Mouse (Mus musculus) layer of hippocampus, adult 9-10 months (tissue): ENCODE data around the gene Tbc1d1.

Experiments
- DNase-seq: peaks from one replicate; pipeline ENCODE4 v3.0.0; 2022; ENCODE audit warnings: low spot score

Gene Tbc1d1

GRCm38 (mm10) chr5:64386996-64387395 is 230.9 kb downstream of the Tbc1d1 start:
- no peak for DNase-seq

DNA sequence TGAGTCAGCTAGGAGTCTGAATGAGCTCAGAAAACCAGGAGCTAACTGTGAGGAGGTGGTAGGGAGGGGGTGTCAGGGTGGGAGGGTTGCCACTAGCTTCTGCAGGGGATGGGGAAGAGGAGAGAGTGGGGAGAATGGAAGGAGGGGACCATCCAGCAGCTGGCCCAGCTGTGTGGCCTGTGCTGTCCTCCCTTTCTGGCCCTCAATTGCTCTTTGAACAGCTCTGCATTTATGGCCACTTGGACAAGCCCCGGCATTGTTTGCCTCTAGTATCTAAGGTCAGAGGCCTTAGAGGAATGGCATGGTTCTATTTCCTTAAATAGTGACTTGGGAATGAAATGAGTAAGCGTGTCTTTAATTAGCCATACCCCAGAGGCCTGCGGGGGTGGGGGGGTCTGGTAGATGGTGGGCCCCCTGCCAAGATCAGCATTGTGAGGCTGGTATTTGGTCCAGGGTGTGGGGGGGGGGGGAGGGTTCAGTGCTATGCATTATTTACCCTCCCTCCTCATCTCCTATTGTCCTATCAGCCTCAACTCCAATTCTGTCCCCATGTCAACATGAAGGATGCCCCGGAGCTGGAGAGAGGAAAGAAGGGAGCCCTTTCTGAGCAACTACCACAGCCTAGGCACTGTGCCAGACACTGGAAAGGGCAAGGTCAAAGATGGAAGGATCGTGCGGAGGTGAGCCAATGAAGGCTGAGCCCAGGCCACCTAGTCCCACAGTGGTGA is 233.3 kb downstream of the Tbc1d1 start:
- DNase-seq, result no peak

DNA sequence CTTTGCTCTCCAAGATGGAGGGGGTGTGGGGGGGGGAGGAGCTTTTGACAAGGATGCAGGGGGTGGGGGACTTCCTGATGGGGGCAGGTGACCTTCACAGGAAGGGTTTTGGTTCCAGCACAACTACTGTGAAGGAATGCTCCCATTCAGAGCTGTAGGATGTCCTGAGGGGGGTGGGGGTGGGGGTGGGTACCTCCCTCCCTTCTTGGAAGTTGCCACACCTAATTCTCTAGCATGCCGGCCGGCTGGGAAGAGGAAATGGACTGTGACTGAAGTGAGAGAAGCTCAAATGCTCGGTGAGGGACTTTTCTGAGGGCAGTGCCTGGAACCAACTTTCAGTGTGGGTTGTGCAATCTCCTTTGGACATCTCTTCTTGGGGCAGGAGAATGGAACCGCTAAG is 235.2 kb downstream of the Tbc1d1 start:
- no peak for DNase-seq

DNA sequence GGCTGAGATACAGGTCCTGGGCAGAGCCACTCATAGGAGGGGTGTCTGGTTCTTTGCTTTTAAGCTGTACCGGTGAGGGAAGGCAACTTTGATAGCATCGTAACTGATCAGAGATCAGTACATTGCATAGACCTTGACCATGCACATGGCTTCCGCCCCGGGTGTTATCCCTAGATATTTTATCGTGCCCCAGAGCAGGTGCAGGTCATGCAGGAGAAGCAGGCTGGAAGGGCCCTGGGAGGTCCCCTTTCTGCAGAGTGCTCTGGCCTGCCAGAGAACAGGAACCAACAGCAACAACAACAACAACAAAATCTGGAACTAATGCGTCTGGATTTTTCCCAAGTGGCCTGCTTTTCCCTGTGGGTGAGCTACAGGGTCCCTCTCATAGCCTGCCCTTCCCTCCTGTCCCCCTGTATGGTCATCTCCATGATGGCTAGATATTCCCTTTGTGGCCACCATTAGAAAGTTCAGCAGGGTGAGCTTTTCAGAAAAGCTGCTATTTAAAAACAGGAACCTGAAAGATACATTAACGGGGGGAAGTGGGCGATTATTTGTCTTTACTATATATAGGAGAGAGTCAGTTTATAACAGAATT is 236.4 kb downstream of the Tbc1d1 start:
- DNase-seq, result no peak

- DNase-seq, result no peak
Measured at GRCm38 (mm10) chr5:64393530-64393929, 237.4 kb downstream of the Tbc1d1 start.

DNA sequence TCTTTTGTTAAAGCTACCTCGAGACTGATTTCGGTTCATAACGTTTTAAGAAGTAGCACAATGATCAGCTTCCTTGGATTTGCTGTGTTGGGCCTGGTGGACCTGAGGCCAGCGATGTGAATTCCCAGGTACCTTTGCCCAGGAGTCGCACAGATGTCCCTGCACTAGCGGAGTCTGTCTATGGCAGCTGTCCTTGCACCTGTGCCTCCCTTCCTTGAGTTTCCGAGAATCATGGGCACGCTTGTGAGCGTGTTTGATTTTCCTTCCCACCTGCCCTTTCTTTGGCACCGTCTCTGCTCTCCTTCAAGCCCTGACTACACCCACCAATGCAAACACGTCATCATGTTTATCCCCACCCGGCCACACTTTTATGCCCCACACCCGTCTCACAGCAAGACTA is 242.1 kb downstream of the Tbc1d1 start:
- no peak for DNase-seq

DNA sequence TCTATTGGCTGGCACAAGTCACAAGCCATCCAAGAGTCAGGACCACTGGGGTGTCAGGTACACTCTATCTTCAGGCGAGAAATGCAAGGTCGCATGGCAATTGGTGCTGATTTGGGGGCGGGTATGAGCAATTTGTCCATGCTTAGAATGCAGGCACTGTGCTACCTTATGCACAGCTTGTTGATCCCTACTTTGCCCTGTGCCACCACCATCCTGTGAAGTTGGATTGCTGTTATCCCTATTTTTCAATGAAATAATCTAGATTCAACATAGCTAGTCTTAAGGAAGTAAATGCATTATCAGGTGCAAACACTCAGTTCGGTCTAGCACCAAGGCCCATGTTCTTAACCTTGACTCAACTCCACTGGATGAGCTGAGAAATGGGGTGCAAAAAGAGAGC is 244.6 kb downstream of the Tbc1d1 start:
- DNase-seq, result no peak
